Mouse (Mus musculus) ovary, adult 2 months (tissue): ENCODE measurements around the gene Klk1b24. TPM values are rescaled to one million over a fixed set of nuclear protein-coding genes. Genes with fewer than 3 reads are reported as not detected.

Experiments
- polyA plus RNA-seq: library from polyadenylated mRNA; depleted of rRNA; stranded (reverse); fragments of >200 nt; gene quantifications from 2 replicates; pipeline ENCODE4 v1.2.3, GENCODE M21; 2012; rRNA removed

Gene Klk1b24
- polyA plus RNA-seq: 4.4 and 5.6 TPM in 2 replicates

DNA sequence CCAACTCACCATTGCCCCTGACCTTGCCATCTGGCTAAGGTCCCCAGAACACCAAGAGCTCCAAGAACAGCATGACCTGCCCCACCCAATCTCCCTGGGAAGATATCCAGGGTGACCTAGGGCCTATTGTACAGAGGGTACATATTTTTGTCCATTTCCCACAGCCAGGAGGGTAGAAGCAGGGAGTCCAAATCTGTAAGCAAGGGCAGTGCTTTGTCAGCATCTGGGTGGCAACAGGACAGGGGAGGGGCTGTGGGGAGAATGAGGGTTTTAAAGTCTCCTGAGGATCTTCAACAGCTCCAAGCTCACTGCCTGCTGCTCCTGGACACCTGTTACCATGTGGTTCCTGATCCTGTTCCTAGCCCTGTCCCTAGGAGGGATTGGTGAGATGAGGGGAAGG lies at the start of gene Klk1b24:
Gene Klk1b24, plus strand, starts transcription at position 301 of the 400 bp plus-strand sequence.

DNA sequence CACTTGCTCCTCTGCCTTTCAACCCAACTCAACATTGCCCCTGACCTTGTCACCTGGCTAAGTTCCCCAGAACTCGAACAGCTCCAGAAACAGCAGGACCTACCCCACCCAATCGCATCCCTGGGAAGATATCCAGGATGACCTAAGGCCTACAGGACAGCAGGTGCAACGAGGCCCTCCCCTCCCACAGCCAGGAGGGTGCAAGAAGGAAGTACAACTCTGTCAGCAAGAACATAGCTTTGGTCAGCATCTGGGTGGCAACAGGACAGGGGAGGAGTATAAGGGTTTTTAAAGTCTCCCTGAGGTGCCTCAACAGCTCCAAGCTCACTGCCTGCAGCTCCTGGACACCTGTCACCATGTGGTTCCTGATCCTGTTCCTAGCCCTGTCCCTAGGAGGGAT lies 9.9 kb downstream of the Klk1b24 start, which contains the start of gene Klk1b3:
Gene Klk1b3, plus strand, starts transcription at position 301 of the 400 bp plus-strand sequence.

DNA sequence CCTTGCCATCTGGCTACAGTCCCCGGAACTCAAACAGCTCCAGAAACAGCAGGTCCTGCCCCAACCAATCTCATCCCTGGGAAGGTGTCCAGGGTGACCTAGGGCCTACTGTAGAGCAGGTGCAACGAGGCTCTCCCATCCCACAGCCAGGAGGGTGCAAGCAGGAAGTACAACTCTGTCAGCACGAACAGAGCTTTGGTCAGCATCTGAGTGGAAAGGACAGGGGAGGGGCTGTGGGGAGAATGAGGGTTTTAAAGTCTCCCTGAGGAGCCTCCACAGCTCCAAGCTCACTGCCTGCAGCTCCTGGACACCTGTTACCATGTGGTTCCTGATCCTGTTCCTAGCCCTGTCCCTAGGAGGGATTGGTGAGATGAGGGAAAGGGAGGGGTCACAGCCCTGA lies 19.1 kb downstream of the Klk1b24 start, which contains the start of gene Klk1b4:
Gene Klk1b4, plus strand, starts transcription at position 301 of the 400 bp plus-strand sequence.

DNA sequence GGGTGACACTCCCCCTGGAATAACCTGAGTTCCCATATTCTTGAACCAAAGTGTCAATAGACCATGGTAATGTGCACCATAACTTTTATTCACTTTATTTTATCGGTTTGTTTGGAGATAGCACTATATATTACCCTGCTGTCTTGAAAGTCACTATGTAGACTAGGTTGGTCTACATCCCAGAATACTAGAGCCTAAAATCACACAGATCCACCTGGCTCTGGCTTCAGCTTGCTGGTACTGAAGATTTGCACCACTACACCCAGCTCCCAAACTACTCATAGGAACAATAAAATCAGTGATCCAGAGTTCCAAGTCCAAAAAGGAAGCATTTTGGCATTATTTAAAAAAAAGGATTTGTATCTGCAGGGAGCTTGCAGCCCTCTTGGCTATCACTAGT lies 27.6 kb downstream of the Klk1b24 start, which contains the start of gene Klk1b5:
Gene Klk1b5, plus strand, starts transcription at position 301 of the 400 bp plus-strand sequence.

DNA sequence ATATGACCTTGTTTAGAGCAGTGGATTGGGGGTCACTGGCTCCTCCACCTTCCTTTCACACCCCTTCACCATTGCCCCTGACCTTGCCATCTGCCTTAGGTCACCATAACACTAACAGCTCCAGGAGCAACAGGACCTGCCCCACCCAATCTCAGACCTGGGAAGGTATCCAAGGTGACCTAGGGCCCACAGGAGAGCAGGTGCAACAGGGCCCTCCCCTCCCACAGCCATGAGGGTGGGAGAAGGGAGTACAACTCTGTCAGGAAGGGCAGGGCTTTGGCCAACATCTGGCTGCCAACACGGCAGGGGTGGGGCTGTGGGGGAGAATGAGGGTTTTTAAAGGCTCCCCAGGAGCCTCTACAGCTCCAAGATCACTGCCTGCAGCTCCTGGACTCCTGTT lies 37.0 kb downstream of the Klk1b24 start, which contains the start of gene Klk1:
Gene Klk1, plus strand, starts transcription at position 285 of the 400 bp plus-strand sequence.

DNA sequence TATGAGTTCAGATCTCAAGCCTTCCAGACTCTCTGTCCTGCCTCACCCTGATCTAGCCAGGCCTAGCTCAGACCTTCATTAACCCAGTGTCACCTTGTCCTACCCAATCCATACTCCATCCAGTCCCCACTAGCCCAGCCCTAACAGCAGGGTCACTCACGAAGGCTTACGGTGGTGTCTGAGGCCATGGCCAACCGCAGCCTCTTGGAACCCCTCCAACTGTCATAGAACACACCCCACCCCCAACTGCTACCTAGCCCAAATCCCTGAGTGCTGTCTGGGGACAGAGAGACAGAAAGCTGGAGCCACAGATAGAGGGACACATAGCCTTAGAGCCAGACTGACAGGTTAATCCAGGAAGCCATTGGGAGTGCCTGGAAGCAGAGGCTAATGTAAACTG lies 47.9 kb downstream of the Klk1b24 start, which contains the start of gene Gm36864:
Gene Gm36864, plus strand, starts transcription at position 269 of the 400 bp plus-strand sequence.

Other genes with a start within 250 kb of the Klk1b24 start
- gene Klk1b8, start 237.6 kb upstream of the Klk1b24 start, polyA plus RNA-seq: not detected in 2 replicates
- not detected in 2 replicates for gene Klk1b1, start 221.5 kb upstream of the Klk1b24 start, polyA plus RNA-seq
- gene Klk1b9, start 212.2 kb upstream of the Klk1b24 start, polyA plus RNA-seq: not detected in 2 replicates
- 0.35 and 1.4 TPM in 2 replicates for gene Klk1b11, start 192.4 kb upstream of the Klk1b24 start, polyA plus RNA-seq
- not detected in 2 replicates for gene Klk1b26, start 176.1 kb upstream of the Klk1b24 start, polyA plus RNA-seq
- 1.3 and 2.2 TPM in 2 replicates for gene Klk1b27, start 135.9 kb upstream of the Klk1b24 start, polyA plus RNA-seq
- gene Klk1b21, start 85.9 kb upstream of the Klk1b24 start, polyA plus RNA-seq: 10.8 and 17.1 TPM in 2 replicates
- 1.5 TPM in 1 of 2 replicates, not detected in the other for gene Klk1b22, start 75.6 kb upstream of the Klk1b24 start, polyA plus RNA-seq
- not detected in 2 replicates for gene Klk1b16, start 51.5 kb upstream of the Klk1b24 start, polyA plus RNA-seq
- gene Klk1b3, start 10.0 kb downstream of the Klk1b24 start, polyA plus RNA-seq: not detected in 2 replicates
- not detected in 2 replicates for gene Klk1b4, start 19.2 kb downstream of the Klk1b24 start, polyA plus RNA-seq
- 0.15 and 0.29 TPM in 2 replicates for gene Klk1b5, start 27.7 kb downstream of the Klk1b24 start, polyA plus RNA-seq
- 10.3 and 15.0 TPM in 2 replicates for gene Klk1, start 37.1 kb downstream of the Klk1b24 start, polyA plus RNA-seq
- not detected in 2 replicates for gene Gm36864, start 47.9 kb downstream of the Klk1b24 start, polyA plus RNA-seq
- 1.7 and 1.9 TPM in 2 replicates for gene 1700028J19Rik, start 58.5 kb downstream of the Klk1b24 start, polyA plus RNA-seq
- 302 and 308 TPM in 2 replicates for gene 2410002F23Rik, start 58.5 kb downstream of the Klk1b24 start, polyA plus RNA-seq
- gene Acp4, start 69.1 kb downstream of the Klk1b24 start, polyA plus RNA-seq: 0.14 and 0.29 TPM in 2 replicates
- gene Gm15517, start 73.2 kb downstream of the Klk1b24 start, polyA plus RNA-seq: not detected in 2 replicates
- 17.9 and 24.7 TPM in 2 replicates for gene Clec11a, start 118.7 kb downstream of the Klk1b24 start, polyA plus RNA-seq
- gene Shank1, start 122.0 kb downstream of the Klk1b24 start, polyA plus RNA-seq: 1.6 and 1.7 TPM in 2 replicates
- gene Syt3, start 195.9 kb downstream of the Klk1b24 start, polyA plus RNA-seq: 5.9 and 6.5 TPM in 2 replicates
- 2.6 and 2.8 TPM in 2 replicates for gene 1700008O03Rik, start 197.6 kb downstream of the Klk1b24 start, polyA plus RNA-seq
- 12.9 and 15.2 TPM in 2 replicates for gene Lrrc4b, start 240.8 kb downstream of the Klk1b24 start, polyA plus RNA-seq